Mouse (Mus musculus) embryonic facial prominence, embryonic 13.5 days (tissue): ENCODE data around the gene Fkbp9. TPM values are rescaled to one million over a fixed set of nuclear protein-coding genes. Genes with fewer than 3 reads are reported as not detected.

ENCODE experiments used
- ATAC-seq: fragments of 200-750 bp; cut with Nextera tagmentation; 2 replicates; pipeline ENCODE4 v1.8.0; 2017; ENCODE audit warnings: low read depth; ENCODE audit not compliant: insufficient number of reproducible peaks, insufficient read depth, low FRiP score, low TSS enrichment
- H3K27ac ChIP-seq: fragments of 300-500 bp; sonication (generic); 2 replicates; pipeline ENCODE4 v1.5.1; 2015; ENCODE audit warnings: moderate library complexity, mild to moderate bottlenecking, inconsistent platforms
- H3K27me3 ChIP-seq: fragments of 300-500 bp; sonication (generic); 2 replicates; pipeline ENCODE4 v1.6.1; 2015; ENCODE audit warnings: mild to moderate bottlenecking, inconsistent platforms
- H3K36me3 ChIP-seq: fragments of 300-500 bp; sonication (generic); 2 replicates; pipeline ENCODE4 v1.6.1; 2015; ENCODE audit warnings: mild to moderate bottlenecking, inconsistent platforms
- H3K4me1 ChIP-seq: fragments of 300-500 bp; sonication (generic); 2 replicates; pipeline ENCODE4 v1.6.1; 2015; ENCODE audit warnings: inconsistent platforms
- H3K4me2 ChIP-seq: fragments of 300-500 bp; sonication (generic); 2 replicates; pipeline ENCODE4 v1.6.1; 2015; ENCODE audit warnings: moderate library complexity, mild to moderate bottlenecking, inconsistent platforms
- H3K4me3 ChIP-seq: fragments of 300-500 bp; sonication (generic); 2 replicates; pipeline ENCODE4 v1.5.1; 2015; ENCODE audit warnings: mild to moderate bottlenecking, inconsistent platforms
- H3K9ac ChIP-seq: fragments of 300-500 bp; sonication (generic); 2 replicates; pipeline ENCODE4 v1.6.1; 2015; ENCODE audit warnings: mild to moderate bottlenecking, inconsistent platforms
- H3K9me3 ChIP-seq: fragments of 300-500 bp; sonication (generic); 2 replicates; pipeline ENCODE4 v1.6.1; 2016; ENCODE audit warnings: inconsistent platforms
- WGBS: fragments of 180-500 bp; shearing (Covaris S2); methylation state at CpG from one replicate; pipeline ENCODE4 v1.1.7; 2015; ENCODE audit warnings: mixed read lengths; 5-methylcytosine and 5-hydroxymethylcytosine counted together
- polyA plus RNA-seq: library from polyadenylated mRNA; unstranded; fragments of >200 nt; fragmentation: Nextera tagmentation; extraction: Ambion mirVana; gene quantifications from 2 replicates; pipeline ENCODE4 v1.2.1, GENCODE M21; 2015

Fkbp9 gene
- polyA plus RNA-seq, 1 experiment from 2014 or later = 171 TPM

- no peak for ATAC-seq
- H3K4me1 ChIP-seq = no peaks in the 10 kb centered on the region
- 58% methylated on average over 2 of the region's 2 CpGs for whole genome bisulfite sequencing
- no peak overlapping the region for H3K4me3 ChIP-seq
- no peak overlapping the region for H3K9ac ChIP-seq
- H3K27ac ChIP-seq = no peak overlapping the region
- H3K27me3 ChIP-seq = no peaks in the 10 kb centered on the region
- H3K9me3 ChIP-seq = no peaks in the 10 kb centered on the region
- H3K4me2 ChIP-seq = no peak overlapping the region
- no peaks in the 10 kb centered on the region for H3K36me3 ChIP-seq
Measured at GRCm38 (mm10) chr6:56806195-56806594, 25.7 kb upstream of the Fkbp9 start.

- Histone ChIP-seq H3K27ac (no peak overlapping the region), H3K4me2 (no peak overlapping the region), H3K36me3 (no peaks in the 10 kb centered on the region), H3K9me3 (no peaks in the 10 kb centered on the region), H3K4me3 (no peak overlapping the region), H3K4me1 (no peaks in the 10 kb centered on the region), H3K27me3 (no peaks in the 10 kb centered on the region), H3K9ac (no peak overlapping the region)
- 0 out of 2 replicates have a peak, but pooled peaks have one; percentile 59 for ATAC-seq
- WGBS = 12% methylated on average over 3 of the region's 3 CpGs
Measured at GRCm38 (mm10) chr6:56808656-56809055, 23.2 kb upstream of the Fkbp9 start.

GRCm38 (mm10) chr6:56813332-56813731, 18.5 kb upstream of the Fkbp9 start:
- ATAC-seq = no peak
- Histone ChIP-seq H3K9ac (no peak overlapping the region), H3K4me3 (no peak overlapping the region), H3K4me1 (no peaks in the 10 kb centered on the region), H3K4me2 (no peak overlapping the region), H3K36me3 (no peaks in the 10 kb centered on the region), H3K9me3 (no peaks in the 10 kb centered on the region), H3K27me3 (no peaks in the 10 kb centered on the region), H3K27ac (no peak overlapping the region; the same call in 1 of the 2 replicates)
- 65% methylated on average over 2 of the region's 2 CpGs for WGBS

- H3K9me3 ChIP-seq = no peaks in the 10 kb centered on the region
- no peak overlapping the region for H3K4me2 ChIP-seq
- no peaks in the 10 kb centered on the region for H3K36me3 ChIP-seq
- H3K27me3 ChIP-seq = no peaks in the 10 kb centered on the region
- no peak for ATAC-seq
- no peak overlapping the region for H3K27ac ChIP-seq
- 77% methylated on average over 5 of the region's 5 CpGs for WGBS
- H3K4me1 ChIP-seq = no peaks in the 10 kb centered on the region
- H3K9ac ChIP-seq = no peak overlapping the region
- no peak overlapping the region for H3K4me3 ChIP-seq
Measured at GRCm38 (mm10) chr6:56818436-56819123, 13.3 kb upstream of the Fkbp9 start.

- Histone ChIP-seq H3K4me2 (no peak overlapping the region), H3K27ac (no peak overlapping the region), H3K9ac (no peak overlapping the region), H3K27me3 (no peaks in the 10 kb centered on the region), H3K9me3 (no peaks in the 10 kb centered on the region), H3K4me3 (no peak overlapping the region), H3K4me1 (no peaks in the 10 kb centered on the region), H3K36me3 (no peaks in the 10 kb centered on the region)
- 79% methylated on average over 2 of the region's 2 CpGs for WGBS
- no peak for ATAC-seq
Measured at GRCm38 (mm10) chr6:56819124-56819487, 12.8 kb upstream of the Fkbp9 start.

- ATAC-seq = no peak
- 43% methylated on average over 3 of the region's 3 CpGs for WGBS
- no peaks in the 10 kb centered on the region for H3K4me1 ChIP-seq
- H3K4me2 ChIP-seq = no peak overlapping the region
- no peak overlapping the region for H3K9ac ChIP-seq
- no peak overlapping the region for H3K27ac ChIP-seq
- no peaks in the 10 kb centered on the region for H3K9me3 ChIP-seq
- no peaks in the 10 kb centered on the region for H3K27me3 ChIP-seq
- H3K36me3 ChIP-seq = no peaks in the 10 kb centered on the region
- H3K4me3 ChIP-seq = no peak overlapping the region
Measured at GRCm38 (mm10) chr6:56825657-56826056, 6.2 kb upstream of the Fkbp9 start.

- no peaks in the 10 kb centered on the region for H3K27me3 ChIP-seq
- H3K9me3 ChIP-seq = no peaks in the 10 kb centered on the region
- peak overlapping the region; percentile 85 for H3K27ac ChIP-seq
- H3K36me3 ChIP-seq = peaks cover 20% of the 10 kb centered on the region
- H3K4me1 ChIP-seq = peaks cover 19% of the 10 kb centered on the region
- H3K9ac ChIP-seq = peak overlapping the region; percentile 92
- under 1% methylated on average over 15 of the region's 15 CpGs for WGBS
- peak overlapping the region; percentile 78 for H3K4me3 ChIP-seq
- peak; percentile 49 for ATAC-seq
- peak overlapping the region; percentile 66 for H3K4me2 ChIP-seq
Measured at GRCm38 (mm10) chr6:56832407-56832796, 543 bp downstream of the Fkbp9 start.

- no peaks in the 10 kb centered on the region for H3K9me3 ChIP-seq
- ATAC-seq = no peak; the same call in 1 of the 2 replicates
- H3K4me1 ChIP-seq = peaks cover 20% of the 10 kb centered on the region
- H3K27ac ChIP-seq = peak overlapping the region; percentile 60
- H3K4me2 ChIP-seq = peak overlapping the region; percentile 66
- no peaks in the 10 kb centered on the region for H3K27me3 ChIP-seq
- peak overlapping the region; percentile 92 for H3K9ac ChIP-seq
- H3K4me3 ChIP-seq = peak overlapping the region; percentile 78
- H3K36me3 ChIP-seq = peaks cover 24% of the 10 kb centered on the region
Measured at GRCm38 (mm10) chr6:56832830-56833229, 971 bp downstream of the Fkbp9 start.

- Histone ChIP-seq H3K27ac (no peak overlapping the region), H3K9me3 (no peaks in the 10 kb centered on the region), H3K4me2 (peak overlapping the region; percentile 29), H3K27me3 (no peaks in the 10 kb centered on the region), H3K4me1 (peaks cover 25% of the 10 kb centered on the region), H3K9ac (no peak overlapping the region), H3K36me3 (peaks cover 33% of the 10 kb centered on the region), H3K4me3 (no peak overlapping the region)
- ATAC-seq = no peak
- 35% methylated on average over 5 of the region's 5 CpGs for WGBS
Measured at GRCm38 (mm10) chr6:56834769-56835168, 2.9 kb downstream of the Fkbp9 start.

- ATAC-seq = no peak
- H3K4me2 ChIP-seq = no peak overlapping the region
- no peak overlapping the region for H3K9ac ChIP-seq
- no peak overlapping the region for H3K27ac ChIP-seq
- peaks cover 25% of the 10 kb centered on the region for H3K4me1 ChIP-seq
- no peak overlapping the region for H3K4me3 ChIP-seq
- WGBS = 90% methylated on average over 10 of the region's 10 CpGs
- peaks cover 37% of the 10 kb centered on the region for H3K36me3 ChIP-seq
- no peaks in the 10 kb centered on the region for H3K27me3 ChIP-seq
- no peaks in the 10 kb centered on the region for H3K9me3 ChIP-seq
Measured at GRCm38 (mm10) chr6:56835532-56835931, 3.7 kb downstream of the Fkbp9 start.

- no peak for ATAC-seq
Measured at GRCm38 (mm10) chr6:56837166-56837565, 5.3 kb downstream of the Fkbp9 start.

GRCm38 (mm10) chr6:56837621-56838020, 5.8 kb downstream of the Fkbp9 start:
- Histone ChIP-seq H3K9ac (no peak overlapping the region), H3K27me3 (no peaks in the 10 kb centered on the region), H3K4me3 (no peak overlapping the region), H3K4me1 (peaks cover 25% of the 10 kb centered on the region), H3K36me3 (peaks cover 46% of the 10 kb centered on the region), H3K4me2 (no peak overlapping the region), H3K27ac (peak overlapping the region; percentile 39; the same call in 1 of the 2 replicates), H3K9me3 (no peaks in the 10 kb centered on the region)
- 51% methylated on average over 3 of the region's 3 CpGs for WGBS
- no peak for ATAC-seq

More at GRCm38 (mm10) chr6:56837166-56837565, 5.3 kb downstream of the Fkbp9 start:
- Histone ChIP-seq H3K9me3 (no peaks in the 10 kb centered on the region), H3K9ac (no peak overlapping the region), H3K4me3 (no peak overlapping the region), H3K36me3 (peaks cover 46% of the 10 kb centered on the region), H3K27me3 (no peaks in the 10 kb centered on the region), H3K4me1 (peaks cover 25% of the 10 kb centered on the region), H3K27ac (no peak overlapping the region), H3K4me2 (no peak overlapping the region)
- 90% methylated on average over 12 of the region's 12 CpGs for WGBS
